13 mouse cellular contexts compared by ENCODE assay signal in the genomic region with DNA sequence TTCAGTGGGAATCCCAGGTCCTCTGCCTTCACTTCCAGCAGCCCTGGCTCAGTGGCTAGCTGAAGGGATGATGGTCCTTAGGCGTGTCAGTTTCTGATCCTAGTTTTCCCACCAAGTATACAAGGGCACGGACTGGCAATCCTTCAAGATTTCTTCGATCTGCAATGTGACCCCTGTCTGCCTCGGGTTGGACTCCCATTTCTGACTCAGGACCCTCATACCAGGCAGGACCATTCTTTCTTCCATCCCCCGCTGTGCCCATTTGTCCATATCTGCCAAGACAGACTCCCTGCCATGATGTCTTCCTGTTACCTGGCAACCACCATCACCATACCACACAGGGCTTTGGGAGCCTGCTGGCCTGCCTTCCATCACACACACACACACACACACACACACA.
A peak's percentile ranks its signal among the peaks of the same experiment; 100 is the strongest.
DNase-seq lines count a peak whose midpoint lies in the region; ATAC-seq and TF ChIP-seq lines count a peak whose summit lies in the region.
"Had no signal": no experiment of that assay in that cellular context is flagged by ENCODE, and none has a peak within 500 bp of the region (broad histone marks: within the 10 kb centered on the region; RNA-seq: fewer than 3 reads in every experiment).

No protein-coding gene starts in this region.

- H3K4me1 ChIP-seq in forebrain, embryonic 13.5 days, result peaks cover 77% of the 10 kb centered on the region
- H3K4me1 ChIP-seq in forebrain, embryonic 11.5 days (replicated peaks; ENCODE audit: control insufficient read depth, insufficient read depth, low read length), result peaks cover 13% of the 10 kb centered on the region
- peaks cover 59% of the 10 kb centered on the region for H3K4me1 ChIP-seq in hindbrain, embryonic 14.5 days (replicated peaks; ENCODE audit: control insufficient read depth, insufficient read depth, low read length)
- H3K4me1 ChIP-seq in neural tube, embryonic 13.5 days (replicated peaks), result peaks cover 74% of the 10 kb centered on the region
- H3K4me1 ChIP-seq: liver, embryonic 13.5 days had no signal

- H3K9me3 ChIP-seq in forebrain, embryonic 13.5 days (replicated peaks), result no peaks in the 10 kb centered on the region
- H3K9me3 ChIP-seq in forebrain, embryonic 11.5 days (ENCODE audit: control insufficient read depth, low read length), result no peaks in the 10 kb centered on the region
- no peaks in the 10 kb centered on the region for H3K9me3 ChIP-seq in hindbrain, embryonic 14.5 days (ENCODE audit: control insufficient read depth, low read length)
- no peaks in the 10 kb centered on the region for H3K9me3 ChIP-seq in neural tube, embryonic 13.5 days
- H3K9me3 ChIP-seq: liver, embryonic 13.5 days had no signal

- H3K4me3 ChIP-seq in forebrain, embryonic 13.5 days, result no peak overlapping the region
- H3K4me3 ChIP-seq in forebrain, embryonic 11.5 days (ENCODE audit: low read depth, low read length), result no peak overlapping the region
- H3K4me3 ChIP-seq in hindbrain, embryonic 14.5 days (replicated peaks; ENCODE audit: low read length), result no peak overlapping the region
- no peak overlapping the region for H3K4me3 ChIP-seq in neural tube, embryonic 13.5 days
- H3K4me3 ChIP-seq in layer of hippocampus, adult 2 months, result no peak overlapping the region
- H3K4me3 ChIP-seq: liver, embryonic 13.5 days had no signal

- no peaks in the 10 kb centered on the region for H3K36me3 ChIP-seq in forebrain, embryonic 13.5 days (ENCODE audit: poor library complexity, severe bottlenecking)
- H3K36me3 ChIP-seq in forebrain, embryonic 11.5 days (ENCODE audit: control insufficient read depth, insufficient read depth, low read length), result no peaks in the 10 kb centered on the region
- no peaks in the 10 kb centered on the region for H3K36me3 ChIP-seq in hindbrain, embryonic 14.5 days (replicated peaks; ENCODE audit: control insufficient read depth, insufficient read depth)
- H3K36me3 ChIP-seq in neural tube, embryonic 13.5 days, result no peaks in the 10 kb centered on the region
- H3K36me3 ChIP-seq: liver, embryonic 13.5 days had no signal

- no peak overlapping the region for H3K9ac ChIP-seq in forebrain, embryonic 13.5 days
- no peak overlapping the region for H3K9ac ChIP-seq in forebrain, embryonic 11.5 days (ENCODE audit: low read length)
- H3K9ac ChIP-seq in hindbrain, embryonic 14.5 days, result no peak overlapping the region
- H3K9ac ChIP-seq in neural tube, embryonic 13.5 days, result no peak overlapping the region
- H3K9ac ChIP-seq: liver, embryonic 13.5 days had no signal

- no peaks in the 10 kb centered on the region for H3K27me3 ChIP-seq in forebrain, embryonic 13.5 days
- no peaks in the 10 kb centered on the region for H3K27me3 ChIP-seq in forebrain, embryonic 11.5 days (ENCODE audit: control insufficient read depth, insufficient read depth, low read length)
- H3K27me3 ChIP-seq in hindbrain, embryonic 14.5 days (ENCODE audit: control insufficient read depth, insufficient read depth, low read length), result no peaks in the 10 kb centered on the region
- 0 out of 2 replicates have a peak, but pooled peaks cover 2% of the 10 kb centered on the region for H3K27me3 ChIP-seq in neural tube, embryonic 13.5 days
- H3K27me3 ChIP-seq: liver, embryonic 13.5 days had no signal

- TF ChIP-seq CTCF in layer of hippocampus, adult 2 months (conservative IDR thresholded peaks at IDR 0.05), result no peak

- peak overlapping the region; percentile 40 for H3K27ac ChIP-seq in forebrain, embryonic 13.5 days
- H3K27ac ChIP-seq in forebrain, embryonic 11.5 days (ENCODE audit: low read depth, low read length), result no peak overlapping the region
- H3K27ac ChIP-seq in hindbrain, embryonic 14.5 days, result peak overlapping the region; percentile 27
- peak overlapping the region; percentile 67 for H3K27ac ChIP-seq in neural tube, embryonic 13.5 days (replicated peaks)
- no peak overlapping the region for H3K27ac ChIP-seq in layer of hippocampus, adult 2 months
- H3K27ac ChIP-seq: liver, embryonic 13.5 days; macrophage had no signal

- DNase-seq in forebrain, embryonic 11.5 days (ENCODE audit: low spot score), result no peak
- DNase-seq in cerebellum, adult 9-10 months, result peak; percentile 96
- DNase-seq in hindbrain, embryonic 14.5 days (ENCODE audit: low spot score), result peak; percentile 47
- no peak for DNase-seq in left cerebral cortex, postnatal 25 days (ENCODE audit: low spot score in 2 of 2)
- no peak for DNase-seq in left cerebral cortex, postnatal 36 days (ENCODE audit: low spot score in 2 of 2)
- DNase-seq in layer of hippocampus, adult 2 months (ENCODE audit: low spot score in 2 of 2), result no peak
- DNase-seq: adrenal gland, adult 2 months; liver, embryonic 13.5 days; thymus, adult 2 months had no signal

- intact Hi-C loops in left cerebral cortex, postnatal 25 days (cut with DNase I), result no loop called here
- intact Hi-C loops in left cerebral cortex, postnatal 36 days (cut with DNase I), result no loop called here

- H3K4me2 ChIP-seq in forebrain, embryonic 13.5 days, result 0 out of 2 replicates have a peak overlapping the region, but pooled peaks have one; percentile 11
- H3K4me2 ChIP-seq in forebrain, embryonic 11.5 days (ENCODE audit: low read depth, low read length, severe bottlenecking), result no peak overlapping the region
- no peak overlapping the region for H3K4me2 ChIP-seq in hindbrain, embryonic 14.5 days (replicated peaks)
- H3K4me2 ChIP-seq in neural tube, embryonic 13.5 days, result no peak overlapping the region
- H3K4me2 ChIP-seq: heart, embryonic 11.5 days; liver, embryonic 13.5 days had no signal

- 51% methylated on average over 5 of the region's 5 CpGs for WGBS in forebrain, embryonic 13.5 days
- 58% methylated on average over 5 of the region's 5 CpGs for WGBS in forebrain, embryonic 11.5 days
- 32% methylated on average over 5 of the region's 5 CpGs for WGBS in hindbrain, embryonic 14.5 days
- WGBS in neural tube, embryonic 13.5 days, result 48% methylated on average over 5 of the region's 5 CpGs

- no peak for ATAC-seq in forebrain, embryonic 13.5 days
- ATAC-seq in forebrain, embryonic 11.5 days (replicated peaks; ENCODE audit: low FRiP score), result no peak
- ATAC-seq in hindbrain, embryonic 14.5 days (ENCODE audit: low FRiP score), result peak; percentile 32
- ATAC-seq in neural tube, embryonic 13.5 days (ENCODE audit: low read depth), result peak; percentile 17; the same call in 1 of the 2 replicates

Comparison
In these comparisons a context has a peak if more than half of its experiments do, and no peak if none do; other contexts are left out.
1. H3K27ac ChIP-seq: peak in forebrain, embryonic 13.5 days (single experiment), hindbrain, embryonic 14.5 days (single experiment) and neural tube, embryonic 13.5 days (single experiment); none in forebrain, embryonic 11.5 days (single experiment) and layer of hippocampus, adult 2 months (single experiment).
2. ATAC-seq: peak in hindbrain, embryonic 14.5 days (single experiment) and neural tube, embryonic 13.5 days (single experiment); none in forebrain, embryonic 13.5 days (single experiment) and forebrain, embryonic 11.5 days (single experiment).
3. DNase-seq: peak in cerebellum, adult 9-10 months (single experiment) and hindbrain, embryonic 14.5 days (single experiment); none in forebrain, embryonic 11.5 days (single experiment), left cerebral cortex, postnatal 25 days (0 of 2), left cerebral cortex, postnatal 36 days (0 of 2) and layer of hippocampus, adult 2 months (0 of 2).